Mouse (Mus musculus): ENCODE results near the gene Accsl.

GRCm38 (mm10) chr2:93899397-93900380 is 30.7 kb upstream of the Accsl start:
- TF ChIP-seq EP300 (IDR thresholded peaks at IDR 0.05; ENCODE audit: insufficient read depth, low read depth, low read length) (no peak), CTCF (IDR thresholded peaks at IDR 0.05; ENCODE audit: low read depth, low read length) (no peak)

Measured in ES-Bruce4 (cell line).